Mouse (Mus musculus) lung, adult 2 months (tissue): ENCODE measurements around the gene Irx2.

Source experiments
- CTCF ChIP-seq: fragments of 200-500 bp; IDR thresholded peaks from 2 replicates; pipeline ENCODE4 v1.5.1; 2011; ENCODE audit warnings: mild to moderate bottlenecking, low read length, control low read depth; ENCODE audit not compliant: insufficient read depth
- POLR2A ChIP-seq: fragments of 200-500 bp; IDR thresholded peaks from 2 replicates; pipeline ENCODE4 v1.6.1; 2011; ENCODE audit warnings: low read depth, mild to moderate bottlenecking, control low read depth, low read length, borderline replicate concordance; ENCODE audit errors: extremely low read depth

DNA sequence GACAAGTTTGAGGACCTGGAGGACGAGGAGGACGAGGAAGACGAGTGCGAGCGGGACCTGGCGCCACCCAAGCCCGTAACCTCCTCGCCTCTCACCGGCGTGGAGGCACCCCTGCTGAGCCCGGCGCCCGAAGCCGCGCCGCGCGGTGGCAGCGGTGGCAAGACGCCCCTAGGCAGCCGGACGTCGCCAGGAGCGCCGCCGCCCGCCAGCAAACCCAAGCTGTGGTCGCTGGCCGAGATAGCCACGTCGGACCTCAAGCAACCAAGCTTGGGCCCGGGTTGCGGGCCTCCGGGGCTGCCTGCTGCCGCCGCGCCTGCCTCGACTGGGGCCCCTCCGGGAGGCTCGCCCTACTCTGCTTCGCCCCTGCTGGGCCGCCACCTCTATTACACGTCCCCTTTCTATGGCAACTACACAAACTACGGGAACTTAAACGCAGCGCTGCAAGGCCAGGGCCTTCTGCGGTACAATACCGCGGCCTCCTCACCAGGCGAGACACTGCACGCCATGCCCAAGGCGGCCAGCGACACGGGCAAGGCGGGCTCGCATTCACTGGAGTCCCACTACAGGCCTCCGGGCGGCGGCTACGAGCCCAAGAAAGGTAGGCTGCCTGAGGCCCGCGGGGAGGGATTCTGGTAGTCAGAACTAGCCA is 2.9 kb downstream of the Irx2 start:
- TF ChIP-seq CTCF (no peak), POLR2A (no peak)
